Mouse (Mus musculus) heart, adult 2 months (tissue): ENCODE data around the gene Zfp719. TPM values are rescaled to one million over a fixed set of nuclear protein-coding genes. Genes with fewer than 3 reads are reported as not detected.

Source experiments
- DNase-seq, 2 experiments: peaks; one replicate each; pipeline ENCODE4 v3.0.0; 2021
- H3K27ac ChIP-seq: fragments of 200-600 bp; 2 replicates; pipeline ENCODE4 v1.8.1; 2022
- H3K27me3 ChIP-seq: fragments of 200-500 bp; 2 replicates; pipeline ENCODE4 v1.6.1; 2012; ENCODE audit warnings: mild to moderate bottlenecking, low read length, inconsistent platforms, mixed read lengths; ENCODE audit not compliant: control insufficient read depth, insufficient read depth
- H3K36me3 ChIP-seq: fragments of 200-500 bp; 2 replicates; pipeline ENCODE4 v1.6.1; 2012; ENCODE audit warnings: low read length, inconsistent platforms; ENCODE audit not compliant: control insufficient read depth, insufficient read depth
- H3K4me1 ChIP-seq: fragments of 200-500 bp; 2 replicates; pipeline ENCODE4 v1.6.1; 2011; ENCODE audit warnings: low read length; ENCODE audit not compliant: control insufficient read depth, insufficient read depth
- H3K4me3 ChIP-seq: fragments of 200-600 bp; 2 replicates; pipeline ENCODE4 v1.8.1; 2022
- H3K79me2 ChIP-seq: fragments of 200-500 bp; replicated peaks from 2 replicates; pipeline ENCODE4 v1.6.1; 2012; ENCODE audit warnings: mild to moderate bottlenecking, inconsistent platforms, low read length, moderate library complexity, mixed read lengths; ENCODE audit not compliant: control insufficient read depth, insufficient read depth
- H3K9ac ChIP-seq: fragments of 200-500 bp; 2 replicates; pipeline ENCODE4 v1.6.1; 2012; ENCODE audit warnings: low read depth, mild to moderate bottlenecking, control low read depth, inconsistent platforms, low read length, mixed read lengths
- CTCF ChIP-seq: fragments of 200-600 bp; IDR thresholded peaks from 2 replicates; pipeline ENCODE4 v1.8.1; 2022; ENCODE audit warnings: antibody characterized with exemption, mild to moderate bottlenecking, moderate library complexity
- EP300 ChIP-seq: fragments of 200-500 bp; IDR thresholded peaks from 2 replicates; pipeline ENCODE4 v1.6.1; 2011; ENCODE audit warnings: low read depth, low read length, control low read depth; ENCODE audit not compliant: insufficient read depth
- POLR2A ChIP-seq: fragments of 200-500 bp; IDR thresholded peaks from 2 replicates; pipeline ENCODE4 v1.6.1; 2011; ENCODE audit warnings: mild to moderate bottlenecking, low read depth, low read length, control low read depth; ENCODE audit not compliant: insufficient read depth
- WGBS: fragments of 180-500 bp; shearing (Covaris S2); methylation state at CpG from one replicate; pipeline ENCODE4 v1.1.7; 2018; 5-methylcytosine and 5-hydroxymethylcytosine counted together
- intact Hi-C: fragments of 180-260 bp; cut with DNase I; formaldehyde crosslinking; loops from one replicate; pipeline ENCODE4 v1.15.1; 2025
- polyA plus RNA-seq: library from polyadenylated mRNA; depleted of rRNA; stranded (reverse); fragments of >200 nt; gene quantifications from 2 replicates; pipeline ENCODE4 v1.2.3, GENCODE M21; 2012
- total RNA-seq, 2 experiments: library from RNA; stranded (reverse); gene quantifications; 2 replicates each; pipeline ENCODE4 v1.2.3; 2021

The Zfp719 gene
- total and polyA plus RNA-seq, 3 experiments: 1.4 to 5.9 (median 3.8) TPM

GRCm38 (mm10) chr7:43556901-43557300 is 22.5 kb upstream of the Zfp719 start:
- DNase-seq: no peak

GRCm38 (mm10) chr7:43562006-43562633 is 17.3 kb upstream of the Zfp719 start, which contains the start of gene Zfp658:
Gene Zfp658, plus strand, starts transcription at chr7:43562256.
- intact Hi-C loops: loop anchor here (2.0 to 10.0 kb wide), 3 partner anchors 17 to 257 kb away; partner anchors contain the start of genes Ctu1 and Zfp719
- no peaks in the 10 kb centered on the region for H3K27me3 ChIP-seq
- peak within 1 kb of the TSS; percentile 66 for H3K27ac ChIP-seq
- H3K9ac ChIP-seq: peak within 1 kb of the TSS; percentile 65
- H3K4me1 ChIP-seq: peaks cover 2% of the 10 kb centered on the region
- peak; percentile 71 for TF ChIP-seq POLR2A
- TF ChIP-seq EP300: 0 out of 2 replicates have a peak, but pooled peaks have one; percentile 51
- peak; percentile 31 for TF ChIP-seq CTCF
- no peaks in the 10 kb centered on the region for H3K36me3 ChIP-seq
- DNase-seq: peak; percentile 84 to 87
- peak within 1 kb of the TSS; percentile 63 for H3K4me3 ChIP-seq
- H3K79me2 ChIP-seq: no peaks in the 10 kb centered on the region
- under 1% methylated on average over 27 of the region's 27 CpGs for WGBS

More at GRCm38 (mm10) chr7:43556901-43557300, 22.5 kb upstream of the Zfp719 start:
- H3K79me2 ChIP-seq: no peaks in the 10 kb centered on the region
- H3K27ac ChIP-seq: no peak overlapping the region
- no peak overlapping the region for H3K9ac ChIP-seq
- H3K27me3 ChIP-seq: no peaks in the 10 kb centered on the region
- H3K36me3 ChIP-seq: no peaks in the 10 kb centered on the region
- H3K4me1 ChIP-seq: peaks cover 4% of the 10 kb centered on the region
- intact Hi-C loops: no loop called here
- 57% methylated on average over 1 of the region's 1 CpGs for WGBS
- TF ChIP-seq CTCF: no peak
- TF ChIP-seq POLR2A: no peak
- no peak for TF ChIP-seq EP300
- H3K4me3 ChIP-seq: no peak overlapping the region

- Histone ChIP-seq H3K36me3 (no peaks in the 10 kb centered on the region), H3K27me3 (no peaks in the 10 kb centered on the region), H3K9ac (peak overlapping the region; percentile 65), H3K4me1 (peaks cover 2% of the 10 kb centered on the region), H3K27ac (peak overlapping the region; percentile 66), H3K79me2 (no peaks in the 10 kb centered on the region), H3K4me3 (peak overlapping the region; percentile 63)
- intact Hi-C loops: loop anchor here (2.0 to 10.0 kb wide), 3 partner anchors 16 to 258 kb away; partner anchors contain the start of genes Ctu1 and Zfp719
- no peak for TF ChIP-seq POLR2A
- TF ChIP-seq CTCF: no peak
- 2% methylated on average over 10 of the region's 10 CpGs for WGBS
- no peak for DNase-seq
Observed at GRCm38 (mm10) chr7:43562651-43563070, 16.7 kb upstream of the Zfp719 start.

- Histone ChIP-seq H3K27ac (no peak overlapping the region), H3K79me2 (no peaks in the 10 kb centered on the region), H3K27me3 (no peaks in the 10 kb centered on the region), H3K4me3 (peak overlapping the region; percentile 63; the same call in 1 of the 2 replicates), H3K4me1 (peaks cover 2% of the 10 kb centered on the region), H3K36me3 (no peaks in the 10 kb centered on the region), H3K9ac (no peak overlapping the region)
- TF ChIP-seq POLR2A: no peak
- no peak for TF ChIP-seq CTCF
- no peak for TF ChIP-seq EP300
- 48% methylated on average over 6 of the region's 6 CpGs for WGBS
- intact Hi-C loops: loop anchor here (2.0 to 10.0 kb wide), 3 partner anchors 16 to 258 kb away; partner anchors contain the start of genes Ctu1 and Zfp719
- peak; percentile 15 to 26 for DNase-seq
Observed at GRCm38 (mm10) chr7:43563300-43563699, 16.1 kb upstream of the Zfp719 start.

GRCm38 (mm10) chr7:43571216-43571615 is 8.2 kb upstream of the Zfp719 start:
- Histone ChIP-seq H3K27me3 (no peaks in the 10 kb centered on the region), H3K27ac (no peak overlapping the region), H3K79me2 (no peaks in the 10 kb centered on the region), H3K4me3 (no peak overlapping the region), H3K4me1 (no peaks in the 10 kb centered on the region), H3K9ac (no peak overlapping the region), H3K36me3 (no peaks in the 10 kb centered on the region)
- 92% methylated on average over 2 of the region's 2 CpGs for WGBS
- TF ChIP-seq CTCF: no peak
- intact Hi-C loops: loop anchor here (10.0 kb wide), 1 partner anchor 214 kb away; the partner anchor contains the start of gene Klk10
- no peak for DNase-seq

GRCm38 (mm10) chr7:43580526-43580925 is 1.1 kb downstream of the Zfp719 start:
- WGBS: 53% methylated on average over 5 of the region's 5 CpGs
- Histone ChIP-seq H3K27me3 (no peaks in the 10 kb centered on the region), H3K36me3 (no peaks in the 10 kb centered on the region; the same call in 1 of the 2 replicates), H3K9ac (no peak overlapping the region; the same call in 1 of the 2 replicates), H3K4me1 (peaks cover 7% of the 10 kb centered on the region), H3K79me2 (no peaks in the 10 kb centered on the region), H3K27ac (no peak overlapping the region), H3K4me3 (peak overlapping the region; percentile 84)
- TF ChIP-seq CTCF: no peak
- TF ChIP-seq POLR2A: no peak
- TF ChIP-seq EP300: no peak
- intact Hi-C loops: loop anchor here (2.0 to 10.0 kb wide), 3 partner anchors 90 to 314 kb away; no protein-coding TSS in a partner anchor
- DNase-seq: no peak
